Mouse (Mus musculus) kidney, embryonic 14.5 days (tissue): ENCODE measurements around the gene Washc3. TPM values are rescaled to one million over a fixed set of nuclear protein-coding genes. Genes with fewer than 3 reads are reported as not detected.

Experiments used
- ATAC-seq: fragments of 200-750 bp; cut with Nextera tagmentation; 2 replicates; pipeline ENCODE4 v1.8.0; 2017; ENCODE audit warnings: moderate number of reproducible peaks, mild to moderate bottlenecking, moderate TSS enrichment, moderate library complexity; ENCODE audit not compliant: low FRiP score, low TSS enrichment
- H3K27ac ChIP-seq: fragments of 300-500 bp; sonication (generic); 2 replicates; pipeline ENCODE4 v1.5.1; 2014; ENCODE audit warnings: low read depth, mild to moderate bottlenecking, low read length, moderate library complexity, mixed read lengths
- H3K27me3 ChIP-seq: fragments of 300-500 bp; sonication (generic); 2 replicates; pipeline ENCODE4 v1.6.1; 2014; ENCODE audit warnings: mild to moderate bottlenecking, low read length; ENCODE audit not compliant: control insufficient read depth, insufficient read depth
- H3K36me3 ChIP-seq: fragments of 300-500 bp; sonication (generic); 2 replicates; pipeline ENCODE4 v1.6.1; 2014; ENCODE audit warnings: low read length, mixed read lengths; ENCODE audit not compliant: control insufficient read depth, insufficient read depth
- H3K4me1 ChIP-seq: fragments of 300-500 bp; sonication (generic); 2 replicates; pipeline ENCODE4 v1.6.1; 2014; ENCODE audit warnings: low read length, mixed read lengths; ENCODE audit not compliant: control insufficient read depth, insufficient read depth
- H3K4me2 ChIP-seq: fragments of 300-500 bp; sonication (generic); replicated peaks from 2 replicates; pipeline ENCODE4 v1.6.1; 2014; ENCODE audit warnings: low read depth, mild to moderate bottlenecking, low read length
- H3K4me3 ChIP-seq: fragments of 300-500 bp; sonication (generic); 2 replicates; pipeline ENCODE4 v1.5.1; 2014; ENCODE audit warnings: mild to moderate bottlenecking, low read length
- H3K9ac ChIP-seq: fragments of 300-500 bp; sonication (generic); 2 replicates; pipeline ENCODE4 v1.6.1; 2014; ENCODE audit warnings: low read depth, mild to moderate bottlenecking, low read length, moderate library complexity
- H3K9me3 ChIP-seq: fragments of 300-500 bp; sonication (generic); 2 replicates; pipeline ENCODE4 v1.6.1; 2016; ENCODE audit warnings: low read length; ENCODE audit not compliant: control insufficient read depth
- WGBS: fragments of 180-500 bp; shearing (Covaris S2); extraction: QIAGEN DNeasy Blood & Tissue Kit; methylation state at CpG from one replicate; pipeline ENCODE4 v1.1.7; 2014; 5-methylcytosine and 5-hydroxymethylcytosine counted together
- polyA plus RNA-seq: library from polyadenylated mRNA; unstranded; fragments of >200 nt; fragmentation: Nextera tagmentation; extraction: Ambion mirVana; gene quantifications from 2 replicates; pipeline ENCODE4 v1.2.1, GENCODE M21; 2014

The Washc3 gene
- polyA plus RNA-seq, 1 experiment from 2014 or later, result 60.1 TPM

GRCm38 (mm10) chr10:88281699-88282098, 80.8 kb downstream of the Washc3 start:
- H3K4me1 ChIP-seq, result no peaks in the 10 kb centered on the region
- no peaks in the 10 kb centered on the region for H3K36me3 ChIP-seq
- no peak for ATAC-seq
- no peak overlapping the region for H3K4me2 ChIP-seq
- no peak overlapping the region for H3K27ac ChIP-seq
- H3K9ac ChIP-seq, result no peak overlapping the region
- no peaks in the 10 kb centered on the region for H3K9me3 ChIP-seq
- WGBS, result 92% methylated on average over 3 of the region's 3 CpGs
- H3K27me3 ChIP-seq, result no peaks in the 10 kb centered on the region
- H3K4me3 ChIP-seq, result no peak overlapping the region

DNA sequence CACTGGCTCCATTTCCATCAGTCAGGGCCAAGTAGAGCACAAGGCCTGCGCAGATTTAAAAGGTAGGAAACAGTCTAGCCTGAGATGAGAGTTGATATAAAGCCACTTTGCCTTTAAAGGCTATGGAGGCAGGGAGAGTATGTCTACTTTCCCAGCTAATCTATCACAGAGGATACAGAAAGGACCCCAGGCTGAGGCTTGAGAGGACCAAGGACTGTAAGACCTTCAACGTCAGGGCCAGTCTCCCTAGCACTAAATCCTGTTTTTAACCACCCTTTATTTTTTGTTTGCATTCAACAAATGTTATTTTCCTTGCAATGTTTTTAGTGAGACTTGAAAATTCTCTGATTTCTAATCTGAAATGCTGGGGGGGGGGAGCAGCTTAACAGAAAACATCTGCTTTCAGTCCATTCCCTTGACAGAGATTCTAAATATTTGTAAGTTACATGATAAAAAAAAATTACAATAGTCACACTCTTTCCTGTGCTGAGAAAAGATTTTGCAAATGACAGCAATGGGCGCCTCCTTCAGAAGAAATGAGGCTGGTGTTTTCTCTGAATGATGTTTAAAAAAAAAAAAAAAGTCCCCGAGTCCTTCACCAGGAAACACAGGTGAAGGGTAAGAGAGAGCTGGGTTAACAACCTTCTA, 83.6 kb downstream of the Washc3 start:
- no peak overlapping the region for H3K4me3 ChIP-seq
- no peaks in the 10 kb centered on the region for H3K27me3 ChIP-seq
- no peaks in the 10 kb centered on the region for H3K36me3 ChIP-seq
- no peaks in the 10 kb centered on the region for H3K4me1 ChIP-seq
- WGBS, result 70% methylated on average over 4 of the region's 4 CpGs
- no peaks in the 10 kb centered on the region for H3K9me3 ChIP-seq
- H3K9ac ChIP-seq, result no peak overlapping the region
- H3K27ac ChIP-seq, result no peak overlapping the region
- ATAC-seq, result no peak
- H3K4me2 ChIP-seq, result no peak overlapping the region

DNA sequence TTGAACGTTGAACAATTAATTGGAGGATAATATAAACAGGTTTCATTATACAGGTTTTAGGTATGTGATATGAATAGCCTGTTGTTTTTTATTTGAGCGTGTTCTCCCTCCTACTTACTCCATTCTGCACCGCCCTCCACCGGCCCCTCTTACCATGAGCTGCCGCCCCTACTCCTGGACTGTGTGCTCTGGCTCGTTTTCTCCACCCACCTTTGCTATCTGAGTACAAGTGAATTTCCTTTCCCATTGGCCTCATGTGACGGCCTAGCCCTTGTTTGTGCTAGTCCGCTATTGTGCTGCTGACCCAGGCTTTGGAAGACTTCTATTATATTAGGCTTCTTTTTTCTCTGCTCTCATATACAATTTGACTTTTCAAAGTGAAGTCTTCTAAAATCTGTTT, 86.4 kb downstream of the Washc3 start:
- no peak overlapping the region for H3K27ac ChIP-seq
- no peak overlapping the region for H3K4me3 ChIP-seq
- no peak for ATAC-seq
- no peak overlapping the region for H3K4me2 ChIP-seq
- H3K36me3 ChIP-seq, result no peaks in the 10 kb centered on the region
- WGBS, result 77% methylated on average over 8 of the region's 8 CpGs
- H3K27me3 ChIP-seq, result no peaks in the 10 kb centered on the region
- H3K4me1 ChIP-seq, result no peaks in the 10 kb centered on the region
- no peaks in the 10 kb centered on the region for H3K9me3 ChIP-seq
- no peak overlapping the region for H3K9ac ChIP-seq

GRCm38 (mm10) chr10:88288061-88288460, 87.2 kb downstream of the Washc3 start:
- 65% methylated on average over 10 of the region's 10 CpGs for WGBS
- H3K27me3 ChIP-seq, result no peaks in the 10 kb centered on the region
- H3K9me3 ChIP-seq, result no peaks in the 10 kb centered on the region
- no peak overlapping the region for H3K27ac ChIP-seq
- no peak overlapping the region for H3K4me2 ChIP-seq
- ATAC-seq, result no peak
- H3K4me1 ChIP-seq, result no peaks in the 10 kb centered on the region
- no peaks in the 10 kb centered on the region for H3K36me3 ChIP-seq
- no peak overlapping the region for H3K9ac ChIP-seq
- no peak overlapping the region for H3K4me3 ChIP-seq

DNA sequence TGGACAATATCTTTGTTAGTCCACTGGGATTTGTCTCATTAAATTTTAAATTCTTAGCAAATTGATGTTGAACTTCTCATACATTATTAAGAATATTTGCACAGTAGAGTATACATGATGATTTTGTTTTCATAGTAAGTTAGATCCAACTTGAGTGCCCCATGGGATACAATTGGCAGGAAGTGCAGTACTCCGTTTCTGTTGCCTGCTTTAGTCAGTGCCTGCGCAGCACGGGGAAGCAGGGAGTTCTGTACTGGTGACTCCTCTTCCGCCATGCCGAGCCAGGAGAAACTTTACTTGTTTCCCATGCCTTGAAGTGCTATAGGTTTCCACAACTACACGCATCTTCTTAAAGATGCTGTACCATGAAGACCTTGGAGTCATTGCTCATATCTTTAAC, 94.2 kb downstream of the Washc3 start:
- no peak overlapping the region for H3K4me2 ChIP-seq
- no peak for ATAC-seq
- peaks cover 9% of the 10 kb centered on the region; the same call in 1 of the 2 replicates for H3K9me3 ChIP-seq
- H3K9ac ChIP-seq, result no peak overlapping the region
- H3K27ac ChIP-seq, result no peak overlapping the region
- no peaks in the 10 kb centered on the region for H3K4me1 ChIP-seq
- 88% methylated on average over 6 of the region's 6 CpGs for WGBS
- H3K36me3 ChIP-seq, result no peaks in the 10 kb centered on the region
- H3K4me3 ChIP-seq, result no peak overlapping the region
- H3K27me3 ChIP-seq, result no peaks in the 10 kb centered on the region

Other genes with a start within 250 kb of the Washc3 start
- not detected in 2 replicates for gene Pmch, start 110.0 kb upstream of the Washc3 start, polyA plus RNA-seq
- 9.3 and 14.1 TPM in 2 replicates for gene Parpbp, start 54.2 kb upstream of the Washc3 start, polyA plus RNA-seq
- gene Nup37, start 54.1 kb upstream of the Washc3 start, polyA plus RNA-seq, result 102 and 127 TPM in 2 replicates
- gene Dram1, start 178.0 kb downstream of the Washc3 start, polyA plus RNA-seq, result 0.99 and 1.0 TPM in 2 replicates
- 6.7 and 17.6 TPM in 2 replicates for gene Gnptab, start 178.0 kb downstream of the Washc3 start, polyA plus RNA-seq